Mouse (Mus musculus) adrenal gland, postnatal 14 days (tissue): ENCODE results near the gene Rasa3. TPM values are rescaled to one million over a fixed set of nuclear protein-coding genes. Genes with fewer than 3 reads are reported as not detected.
A peak's percentile ranks its signal among the peaks of the same experiment; 100 is the strongest.

Experiments
- DNase-seq: peaks from one replicate; pipeline ENCODE4 v3.0.0; 2021; ENCODE audit warnings: mixed read lengths
- long read RNA-seq, 2 experiments: library from polyadenylated mRNA; stranded (forward); transcript quantifications; one replicate each; pipeline ENCODE4 v2.0.0; 2021
- total RNA-seq: library from RNA; stranded (reverse); gene quantifications from 2 replicates; pipeline ENCODE4 v1.2.3, GENCODE M21; 2021

Rasa3 gene
- 29.4 and 39.3 TPM in 2 replicates for total RNA-seq
- long read RNA-seq, experiment 1, full-length matches to known transcripts = 12 of 14 reads
- long read RNA-seq, experiment 1, partial matches to known transcripts = 1 of 14 reads
- long read RNA-seq, experiment 1, other reads (novel, unspliced or antisense) = 1 of 14 reads
- long read RNA-seq, experiment 2, full-length matches to known transcripts = 9 of 14 reads
- long read RNA-seq, experiment 2, partial matches to known transcripts = 1 of 14 reads
- long read RNA-seq, experiment 2, other reads (novel, unspliced or antisense) = 4 of 14 reads

DNA sequence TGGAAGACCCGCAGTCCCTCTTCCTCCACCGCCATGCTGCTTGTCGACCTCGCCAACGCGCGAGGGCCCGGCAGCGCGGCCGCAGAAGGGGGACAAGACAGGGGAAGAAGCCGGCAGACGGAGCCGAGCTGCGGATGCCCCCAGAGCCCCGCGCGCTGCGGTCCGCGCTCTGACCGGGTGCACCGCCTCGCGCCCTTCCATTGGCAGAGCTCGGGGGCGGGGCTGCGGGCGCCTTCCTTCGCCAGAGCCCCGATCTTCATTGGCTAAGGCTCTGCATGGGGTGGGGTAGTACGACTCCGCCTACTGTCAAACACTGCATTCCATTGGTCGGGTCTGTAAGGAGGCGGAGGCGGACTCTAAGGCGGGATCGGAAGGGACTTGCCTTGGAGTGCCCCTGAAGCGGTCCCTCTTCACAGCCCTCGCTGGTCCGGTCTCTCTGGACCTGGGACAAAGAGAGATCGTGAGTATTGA is at the start of gene Rasa3:
Gene Rasa3, minus strand, starts transcription at position 191 of the 471 bp plus-strand sequence.
- peak; percentile 98 for DNase-seq

DNA sequence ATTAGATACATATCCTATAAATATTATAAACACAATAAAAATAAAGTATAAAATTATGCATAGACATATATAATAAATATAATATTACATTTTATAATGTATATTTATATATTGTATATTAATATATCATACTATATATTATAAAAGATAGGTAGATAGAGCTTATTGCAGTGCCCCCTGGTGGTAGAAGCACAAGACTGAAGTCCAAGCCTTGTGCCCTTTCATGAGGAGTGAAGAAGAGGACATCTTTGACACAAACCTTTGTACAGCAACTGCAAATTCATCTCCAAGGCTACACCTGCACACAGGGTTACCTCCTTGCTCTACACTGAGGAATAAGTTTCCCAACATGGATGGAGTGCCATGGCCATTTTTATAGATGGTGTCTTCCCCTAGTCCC is 48.3 kb upstream of the Rasa3 start:
- peak; percentile 67 for DNase-seq

DNA sequence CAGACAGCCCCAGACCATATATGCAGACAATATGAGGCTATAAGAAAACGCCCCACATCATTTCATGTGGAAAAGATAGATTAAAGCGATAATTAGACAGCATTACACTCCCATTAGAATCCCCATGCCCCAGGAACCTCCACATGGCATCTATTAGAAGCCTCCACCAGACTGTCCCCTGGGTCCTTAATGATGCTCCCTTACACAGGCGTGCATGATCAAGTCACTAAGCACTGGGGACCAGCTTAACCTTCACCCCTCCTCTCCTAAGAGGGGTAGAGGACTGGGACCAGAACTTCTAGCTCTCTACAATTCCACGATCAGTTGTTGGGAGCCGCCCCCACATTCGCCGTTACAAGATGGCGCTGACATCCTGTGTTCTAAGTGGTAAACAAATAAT is 41.6 kb upstream of the Rasa3 start:
- DNase-seq = no peak

DNA sequence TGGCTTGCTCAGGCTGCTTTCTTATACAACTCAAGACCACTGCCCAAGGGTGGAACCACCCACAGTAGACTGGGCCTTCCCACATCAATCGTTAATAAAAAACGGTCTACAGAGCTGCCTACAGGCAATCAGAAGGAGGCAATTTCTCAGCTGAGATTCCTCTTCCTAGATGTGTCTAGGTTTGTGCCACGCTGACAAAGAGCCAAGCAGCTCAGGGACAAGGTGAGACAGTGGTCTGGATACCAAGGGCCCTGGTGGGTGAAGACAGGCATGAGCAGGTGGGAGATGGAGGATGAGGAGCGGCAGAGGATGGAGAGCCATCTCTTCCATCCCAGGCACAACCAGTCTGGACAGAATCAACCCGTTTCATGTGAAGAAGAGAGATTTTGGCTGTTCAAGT is 31.1 kb upstream of the Rasa3 start:
- no peak for DNase-seq

DNA sequence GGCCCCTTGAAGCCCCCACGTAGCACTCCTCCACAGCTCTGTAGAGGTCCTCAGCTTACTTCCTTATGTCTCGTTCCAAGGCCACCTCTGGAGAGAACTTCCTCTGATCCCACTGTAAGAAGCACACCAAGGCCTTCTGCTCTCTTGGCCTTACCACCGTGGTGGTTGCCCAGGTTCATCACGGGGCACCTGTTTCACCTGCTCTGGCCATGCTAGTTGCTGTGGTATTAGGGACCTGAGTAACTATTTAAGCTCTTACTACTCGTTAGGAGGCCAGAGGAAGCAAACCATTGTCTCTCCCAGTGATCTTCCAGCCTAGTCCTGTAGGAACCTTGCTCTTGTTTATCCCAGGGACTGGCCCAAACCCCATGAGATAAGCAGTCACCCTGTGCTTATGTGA is 29.5 kb upstream of the Rasa3 start:
- no peak for DNase-seq

DNA sequence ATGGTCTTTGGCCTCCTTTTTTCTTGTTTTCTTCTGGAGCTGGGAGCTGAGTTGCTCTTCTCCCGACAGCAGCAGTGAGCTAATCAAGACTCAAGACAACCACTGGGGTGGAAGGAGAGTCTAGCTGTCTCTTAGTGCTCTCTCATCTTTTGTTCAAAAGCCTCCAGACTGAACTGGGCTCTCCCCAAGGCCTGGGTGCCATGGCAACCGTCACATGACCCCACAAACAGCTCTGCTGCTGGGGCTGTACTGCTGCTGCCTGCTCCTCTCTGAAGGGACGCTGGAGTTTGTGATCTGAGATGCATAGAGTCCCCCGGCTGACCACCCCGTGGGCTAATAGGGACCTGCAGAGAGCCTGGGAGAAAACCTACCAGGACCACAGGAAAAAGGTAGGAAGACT is 28.3 kb upstream of the Rasa3 start, which contains the start of gene Cfap97d2:
Gene Cfap97d2, plus strand, starts transcription at position 222 of the 400 bp plus-strand sequence.
- DNase-seq = peak; percentile 85

DNA sequence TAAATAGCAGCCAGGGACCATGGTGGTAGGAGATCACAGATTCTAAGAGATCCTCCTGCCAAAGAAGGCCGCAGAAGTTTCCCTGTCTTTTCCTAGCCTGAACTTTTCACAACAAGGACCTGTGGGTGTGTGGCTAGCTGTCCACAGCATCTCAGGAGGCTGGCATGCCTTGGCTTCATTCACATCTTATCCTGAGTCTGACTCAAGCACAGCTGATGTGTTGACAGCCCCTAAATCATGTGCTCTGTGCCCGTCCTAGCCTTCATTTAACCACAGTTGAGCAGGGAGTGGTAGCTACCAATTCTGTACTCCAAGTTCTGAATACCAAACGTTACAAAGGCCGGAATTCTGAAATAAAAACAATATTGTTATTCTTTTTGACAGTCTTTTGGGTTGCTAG is 26.9 kb upstream of the Rasa3 start:
- DNase-seq = no peak

DNA sequence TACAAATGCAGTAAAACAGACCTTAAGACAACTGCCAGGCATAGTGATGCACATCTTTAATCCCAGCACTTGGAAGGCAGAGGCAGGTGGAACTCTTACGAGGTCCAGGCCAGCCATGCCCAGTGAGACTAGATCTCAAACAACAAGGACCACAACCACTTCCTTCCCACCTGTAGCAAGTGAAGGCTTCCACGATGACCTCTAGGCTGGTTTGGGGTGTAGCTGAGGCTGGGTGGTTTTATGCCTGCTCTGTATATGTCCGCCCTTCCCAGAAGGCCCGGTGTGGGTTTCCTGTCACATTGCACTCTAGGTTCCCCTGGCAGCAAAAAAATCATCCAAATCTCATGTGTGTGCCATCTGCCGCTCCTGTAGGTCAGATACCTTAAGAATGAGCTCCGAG is 26.4 kb upstream of the Rasa3 start:
- no peak for DNase-seq

DNA sequence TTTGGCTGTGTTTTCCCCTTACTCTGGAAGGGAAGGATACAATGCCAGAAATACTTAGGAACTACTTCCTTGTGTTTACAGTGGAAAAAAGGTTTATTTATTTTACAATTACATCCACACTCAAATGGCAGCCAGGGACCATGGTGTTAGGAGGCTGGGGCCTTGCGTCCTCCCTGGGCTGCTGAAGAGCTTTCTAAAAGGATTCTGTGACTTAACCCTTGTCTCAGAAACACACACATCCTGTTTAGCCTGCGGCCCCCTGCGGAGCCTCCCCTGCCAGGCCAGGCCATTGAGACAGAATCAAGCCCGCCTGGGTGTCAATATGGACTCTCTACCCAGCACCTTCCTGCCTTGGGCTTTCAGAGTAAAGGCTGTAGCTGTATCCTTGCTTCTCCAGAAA is 25.4 kb upstream of the Rasa3 start:
- no peak for DNase-seq

DNA sequence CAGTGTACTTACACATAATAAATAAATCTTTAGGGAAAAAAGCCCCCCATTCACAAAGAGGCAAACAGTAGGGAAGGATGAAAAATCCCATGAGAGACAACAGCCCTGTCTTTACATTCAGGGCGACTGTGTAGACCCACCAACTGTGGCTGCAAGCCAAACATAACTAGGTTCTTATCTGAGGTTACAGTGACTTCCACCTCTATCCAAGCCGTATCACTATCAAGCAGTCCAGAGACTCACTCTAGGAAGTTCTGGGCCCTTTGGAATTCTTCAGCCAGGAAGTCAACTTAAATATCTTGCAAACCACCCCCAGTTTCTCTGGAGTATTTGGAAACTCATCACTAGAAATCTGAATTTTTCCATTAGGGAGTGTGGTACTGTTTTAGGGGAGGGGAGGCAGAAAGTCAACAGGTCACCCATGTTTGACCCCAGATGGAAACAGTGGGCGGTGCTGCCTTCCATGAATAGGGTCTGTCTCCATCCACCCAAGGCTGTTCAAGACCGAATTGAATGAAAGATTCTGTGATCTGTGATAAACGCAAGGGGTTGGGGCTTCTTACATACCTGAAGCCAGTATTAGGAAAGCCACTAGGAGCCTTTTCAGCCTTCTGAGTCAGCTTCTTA is 22.0 kb upstream of the Rasa3 start:
- no peak for DNase-seq

DNA sequence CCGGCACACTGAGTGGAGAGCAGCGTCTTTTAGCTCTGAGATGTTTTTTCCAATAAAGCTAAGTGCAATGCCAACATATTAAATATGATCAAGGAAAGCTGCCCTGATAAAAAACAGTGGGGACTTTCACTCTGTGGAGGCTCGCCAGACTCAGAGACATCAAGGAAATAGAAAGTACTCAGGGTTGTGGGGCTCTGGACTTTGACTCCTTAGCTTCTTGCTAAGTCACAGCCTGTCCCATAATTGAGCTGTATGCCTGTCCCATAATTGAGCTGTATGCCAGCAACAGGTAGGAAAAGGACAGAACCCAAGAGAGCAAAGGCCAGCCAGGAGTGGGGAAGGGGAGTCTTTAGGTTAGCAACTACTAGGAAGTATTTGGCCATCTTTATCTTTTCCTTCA is 20.9 kb upstream of the Rasa3 start:
- no peak for DNase-seq

DNA sequence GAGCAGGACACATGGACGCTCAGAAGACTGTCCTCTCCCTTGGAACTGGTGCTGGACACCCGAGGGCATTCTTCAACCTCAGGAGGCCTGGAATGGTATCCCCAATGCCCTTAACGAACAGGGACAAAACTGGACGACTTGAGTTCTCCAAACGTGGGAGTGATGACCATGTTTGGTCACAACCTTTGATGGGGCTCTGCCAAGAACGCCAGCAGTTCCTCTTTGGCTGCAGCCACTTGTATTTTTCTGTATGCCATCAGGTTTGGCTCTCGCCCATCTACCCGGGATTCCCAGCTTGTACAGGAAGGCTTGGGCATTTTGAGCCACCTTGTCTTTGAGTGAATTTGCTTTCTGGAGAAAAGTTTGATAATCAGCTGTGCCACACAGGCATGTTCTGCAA is 20.3 kb upstream of the Rasa3 start:
- peak; percentile 25 for DNase-seq

DNA sequence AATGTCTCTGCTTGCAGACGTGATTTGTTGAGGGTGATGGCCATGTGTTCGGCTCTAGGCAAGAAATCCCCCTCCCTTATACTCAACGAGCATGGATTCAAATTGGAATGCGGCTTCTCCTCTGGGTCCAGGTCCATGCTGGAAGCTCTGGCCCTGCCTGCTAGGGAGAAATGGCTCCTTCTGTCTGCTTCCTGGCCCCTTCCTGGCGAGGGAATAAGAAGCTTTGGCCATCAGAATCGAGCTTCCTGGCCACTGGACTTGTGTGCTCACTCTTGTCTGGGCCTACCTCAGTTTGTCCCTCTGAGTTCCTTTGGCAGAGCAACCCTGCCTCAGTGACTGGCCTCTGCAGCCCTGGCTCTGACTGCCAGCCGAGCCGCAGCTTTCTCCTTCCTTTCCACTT is 19.8 kb upstream of the Rasa3 start:
- no peak for DNase-seq

DNA sequence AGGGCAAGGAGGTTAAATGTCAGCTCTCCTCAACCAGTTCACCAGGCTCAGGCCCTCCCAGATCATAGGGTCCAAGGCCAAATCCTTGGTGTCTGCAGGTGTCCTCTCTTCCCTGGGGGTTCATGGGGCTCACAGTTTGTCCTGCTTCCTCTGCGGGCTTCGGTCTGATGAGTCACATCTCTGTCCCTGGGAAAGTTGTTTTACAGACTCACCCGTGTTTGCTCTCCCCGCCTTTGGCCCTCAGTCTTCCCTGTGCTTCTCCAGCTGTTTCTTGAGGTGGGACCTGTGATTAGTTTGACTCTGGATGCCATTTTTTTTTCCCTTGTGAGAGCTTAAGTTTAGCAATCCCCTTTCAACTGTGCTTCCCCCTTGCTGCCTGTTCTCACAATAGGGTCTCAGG is 18.8 kb upstream of the Rasa3 start:
- DNase-seq = peak; percentile 24

DNA sequence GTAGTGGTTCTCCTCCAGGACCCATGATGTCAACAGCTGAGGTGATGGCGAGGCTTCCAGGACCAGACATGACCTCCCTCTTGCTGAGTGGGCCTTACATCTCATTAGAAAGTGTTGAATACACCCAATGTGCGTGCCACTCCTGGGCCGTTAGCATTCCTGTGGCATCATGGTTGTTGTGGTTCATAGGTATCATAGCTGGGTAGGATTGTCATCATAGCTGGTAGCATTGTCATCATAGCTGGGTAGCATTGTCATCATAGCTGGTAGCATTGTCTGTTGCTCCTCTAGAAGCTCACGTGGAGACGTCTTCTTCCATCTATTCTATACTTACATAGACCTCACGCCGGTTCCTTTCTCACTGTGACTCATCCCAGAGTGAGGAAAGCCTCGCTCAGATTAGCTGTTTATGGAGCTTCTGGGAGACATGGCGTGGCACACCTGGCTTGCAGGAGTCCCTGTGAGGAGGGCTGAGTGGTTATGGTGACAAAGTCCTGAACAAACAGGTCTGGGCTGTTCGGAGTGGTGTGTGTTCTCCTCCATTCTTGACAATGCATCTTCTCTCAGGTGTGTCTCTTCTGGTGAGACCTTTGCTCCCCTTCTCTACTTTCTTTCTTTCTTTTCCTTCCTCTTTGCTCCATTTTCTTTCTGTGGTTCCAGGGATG is 17.9 kb upstream of the Rasa3 start:
- no peak for DNase-seq

DNA sequence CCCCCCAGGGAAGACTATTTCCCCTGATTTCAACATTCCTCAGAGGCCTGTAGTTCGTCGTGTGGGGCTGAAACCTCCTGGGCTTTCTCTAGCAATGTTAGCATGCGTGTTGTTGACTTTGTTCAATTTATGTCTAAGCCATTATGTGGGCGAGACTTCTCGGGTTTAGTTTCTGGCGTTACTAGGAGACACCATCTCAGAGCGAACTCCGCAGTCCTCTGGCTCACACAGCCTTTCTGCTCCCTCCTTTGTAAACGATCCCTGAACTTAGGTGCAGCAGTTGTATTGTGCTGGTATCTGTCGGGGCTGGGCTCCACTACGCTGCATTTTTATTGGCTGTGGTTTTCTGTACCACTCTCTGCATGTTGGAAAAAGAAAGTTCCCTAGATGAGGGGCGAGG is 17.3 kb upstream of the Rasa3 start:
- DNase-seq = no peak

DNA sequence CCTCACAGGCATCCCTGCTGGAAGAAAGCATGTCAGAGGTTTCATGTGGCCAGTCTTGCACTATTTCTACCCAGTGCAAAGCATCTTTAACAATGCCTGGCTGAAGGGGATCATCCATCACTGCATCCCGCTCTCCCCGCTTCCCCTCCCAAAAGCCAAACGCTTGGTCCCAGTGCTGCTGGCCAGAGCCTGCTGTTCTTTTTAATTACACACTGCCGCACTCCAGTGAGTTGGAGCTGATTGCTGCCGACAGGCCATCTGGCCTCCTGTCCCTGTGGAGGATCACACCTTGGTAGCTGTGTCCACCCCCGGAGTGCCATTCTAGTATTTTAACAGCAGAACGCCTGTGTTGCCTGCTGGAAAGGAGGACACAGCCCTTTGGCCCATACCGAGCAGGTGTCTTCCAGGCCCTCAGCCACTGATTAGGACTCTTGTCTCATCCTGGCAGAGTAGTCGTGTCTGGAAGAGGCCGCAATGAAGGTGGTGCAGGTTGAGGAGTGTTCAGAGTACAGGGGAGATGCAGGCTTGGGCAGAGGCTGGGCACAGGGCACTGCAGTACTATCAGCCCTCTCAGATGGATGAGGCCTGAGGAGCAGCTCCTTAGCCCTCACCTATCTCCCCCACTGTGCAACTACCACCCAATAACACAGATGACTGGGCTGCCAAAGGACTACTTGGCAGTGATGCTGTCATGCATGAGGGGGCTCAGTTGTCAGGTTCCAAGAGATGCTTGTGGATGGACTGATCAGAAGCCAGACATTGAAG is 15.1 kb upstream of the Rasa3 start:
- DNase-seq = no peak

DNA sequence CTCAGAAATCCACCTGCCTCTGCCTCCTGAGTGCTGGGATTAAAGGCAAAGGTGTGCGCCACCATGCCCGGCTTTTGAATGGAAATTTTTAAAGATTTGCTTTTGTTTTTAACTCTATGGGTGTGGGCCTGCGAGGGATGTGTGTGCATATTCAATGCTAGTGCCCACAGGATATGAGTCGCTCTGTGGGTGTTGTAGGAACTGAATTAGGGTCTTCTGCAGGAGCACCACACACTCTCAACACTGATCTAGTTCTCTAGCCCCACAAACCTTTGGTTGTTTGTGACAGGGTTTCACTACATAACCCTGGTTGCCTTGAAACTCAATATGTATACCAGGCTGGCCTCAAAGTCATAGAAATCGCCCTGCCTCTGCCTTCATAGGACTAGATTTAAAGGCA is 11.9 kb upstream of the Rasa3 start:
- no peak for DNase-seq

DNA sequence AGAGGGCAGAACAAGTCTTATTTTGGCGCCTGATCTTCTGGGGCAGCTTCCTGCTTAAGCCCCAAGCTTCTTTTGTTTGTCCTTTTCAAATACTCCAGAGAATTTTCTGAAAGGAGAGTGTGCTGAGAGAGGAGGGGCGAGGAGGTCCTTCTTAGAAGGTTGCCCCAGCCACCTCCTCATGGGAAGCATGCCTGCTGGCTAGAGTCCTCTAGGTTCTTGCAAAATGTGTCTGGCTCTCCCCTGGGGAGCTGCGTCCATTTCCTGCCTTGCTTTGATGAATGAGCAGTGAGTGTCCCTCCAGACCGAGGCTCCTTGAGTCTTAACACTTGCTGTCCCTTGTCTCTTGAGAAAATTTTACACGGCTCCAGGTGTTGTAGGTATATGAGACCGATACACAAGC is 11.1 kb upstream of the Rasa3 start:
- DNase-seq = peak; percentile 80

DNA sequence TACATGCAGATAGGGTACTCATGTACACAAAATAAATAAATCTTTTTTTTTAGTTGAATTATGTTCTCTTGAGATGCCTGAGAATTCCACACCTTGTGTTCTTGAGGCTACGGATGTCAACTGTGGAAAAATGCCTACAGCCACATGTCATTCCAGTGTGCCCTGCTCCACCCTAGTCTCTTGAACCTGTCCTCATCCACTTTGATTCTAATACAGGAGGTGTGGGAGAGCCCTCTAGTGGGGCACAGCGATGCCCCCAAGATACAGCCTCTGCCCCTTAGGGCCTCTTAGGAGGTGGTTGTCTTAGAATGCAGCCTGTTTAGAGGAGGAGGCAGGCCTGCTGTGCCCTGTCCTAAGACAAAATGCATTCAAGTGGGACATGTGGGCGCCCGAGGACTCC is 10.5 kb upstream of the Rasa3 start:
- DNase-seq = no peak

DNA sequence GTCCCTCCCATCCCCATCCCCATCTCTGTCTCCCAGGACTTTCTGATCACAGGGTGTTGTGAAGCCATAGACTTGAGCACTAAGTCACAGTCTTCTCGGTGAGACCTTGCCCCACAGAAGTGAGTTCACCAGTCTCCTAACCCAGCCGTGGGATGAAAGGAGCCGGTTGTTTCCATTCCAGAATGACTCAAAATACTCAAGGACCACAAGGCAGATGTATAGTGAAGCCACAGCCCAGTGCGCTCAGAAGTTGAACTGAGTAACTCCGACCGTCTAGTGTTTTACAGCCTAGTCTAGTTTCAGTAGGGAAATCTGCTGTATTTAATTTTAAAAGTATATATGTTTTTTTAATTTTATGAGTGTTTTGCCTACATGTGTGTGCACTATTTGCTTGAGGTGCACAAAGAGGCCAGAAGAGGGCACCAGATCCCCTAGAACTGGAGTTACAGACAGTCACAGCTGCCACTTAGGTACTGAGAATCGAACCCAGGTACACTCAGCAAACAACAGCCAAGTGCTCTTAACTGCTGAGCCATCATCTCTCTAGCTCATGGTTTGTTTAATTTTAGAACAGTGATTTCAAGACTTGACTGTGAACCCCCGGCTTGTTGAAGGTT is 9.8 kb upstream of the Rasa3 start:
- DNase-seq = no peak

DNA sequence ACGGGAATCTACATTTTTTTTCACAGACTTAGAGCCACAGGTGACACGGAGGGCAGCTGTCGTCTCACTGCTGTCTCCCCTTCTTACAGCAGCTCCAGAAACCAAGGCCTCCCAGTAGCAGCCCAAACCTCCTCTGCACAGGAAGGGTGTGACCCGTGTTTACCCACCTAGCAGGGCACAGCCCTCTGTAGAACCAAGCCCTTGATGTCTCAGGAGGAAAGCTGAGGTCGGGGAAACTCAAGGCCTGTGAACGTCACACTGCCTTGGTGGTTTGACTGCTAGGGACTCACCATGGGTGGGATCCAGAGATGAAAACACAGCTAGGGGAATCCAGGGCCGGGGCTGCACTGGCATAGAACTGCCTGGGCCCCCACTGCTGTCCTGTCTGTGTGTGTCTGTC is 9.0 kb upstream of the Rasa3 start:
- no peak for DNase-seq
